Mouse (Mus musculus) frontal cortex, adult (tissue): ENCODE data around the gene Npas3.

Experiments used
- ATAC-seq: cut with Nextera tagmentation; 2 replicates; pipeline ENCODE4 v1.9.2; 2017; ENCODE audit warnings: mild to moderate bottlenecking, moderate library complexity, mixed read lengths; ENCODE audit not compliant: low TSS enrichment

Npas3 gene

DNA sequence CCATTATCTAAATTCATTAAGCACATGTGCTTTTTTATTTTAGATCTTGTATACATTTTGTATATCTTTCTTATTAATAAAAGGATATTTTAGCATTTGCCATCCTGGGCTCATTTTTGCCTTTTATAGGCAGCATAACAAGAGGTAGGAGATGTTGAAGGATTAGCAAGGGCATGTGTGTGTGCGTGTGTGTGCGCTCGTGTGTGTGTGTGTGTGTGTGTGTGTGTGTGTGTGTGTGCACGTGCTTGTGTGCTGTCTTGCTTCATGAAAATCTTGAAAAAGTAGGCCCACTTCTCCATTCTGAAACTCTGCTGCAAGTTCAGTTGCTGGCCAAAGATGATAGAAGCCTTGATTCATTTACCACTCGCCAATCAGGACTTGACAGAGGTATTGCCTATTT, 338.8 kb downstream of the Npas3 start:
- ATAC-seq: no peak

DNA sequence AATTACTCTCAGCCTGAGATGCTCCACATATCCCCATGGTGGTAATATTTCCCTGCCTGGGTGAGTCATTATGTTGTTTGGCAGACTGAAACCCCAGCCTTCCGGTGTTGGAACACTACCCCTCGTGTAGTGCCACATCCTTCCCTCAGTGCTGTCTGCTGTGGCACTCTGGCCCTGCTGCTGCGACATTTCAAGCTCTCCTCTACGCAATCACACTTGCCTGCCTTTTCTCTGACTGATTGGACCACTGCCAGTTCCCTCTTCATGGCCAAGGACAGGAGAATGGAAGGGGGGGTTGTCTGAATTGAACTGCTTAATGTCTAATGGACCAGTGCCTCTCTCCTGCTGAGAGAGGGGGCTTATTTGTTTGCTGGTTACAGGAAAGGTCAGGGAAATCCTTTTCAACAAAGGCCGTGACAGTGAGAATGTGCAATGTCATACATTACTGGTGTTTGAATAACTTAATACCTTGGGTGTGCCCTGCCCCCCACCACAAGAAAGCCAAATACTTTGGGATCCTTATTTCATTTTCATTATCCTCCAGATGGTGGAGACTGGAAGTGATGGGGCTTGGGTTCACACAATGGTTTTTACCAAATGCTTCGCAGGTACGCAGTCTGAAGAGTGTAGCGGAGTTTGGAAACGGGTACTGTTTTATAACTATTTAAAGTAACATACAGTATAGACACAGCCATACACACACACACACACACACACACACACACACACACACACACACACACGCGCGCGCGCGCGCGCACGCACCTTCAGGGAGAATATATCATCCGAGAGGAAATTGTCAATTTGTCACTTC, 339.4 kb downstream of the Npas3 start:
- peak; percentile 41; the same call in 1 of the 2 replicates for ATAC-seq

DNA sequence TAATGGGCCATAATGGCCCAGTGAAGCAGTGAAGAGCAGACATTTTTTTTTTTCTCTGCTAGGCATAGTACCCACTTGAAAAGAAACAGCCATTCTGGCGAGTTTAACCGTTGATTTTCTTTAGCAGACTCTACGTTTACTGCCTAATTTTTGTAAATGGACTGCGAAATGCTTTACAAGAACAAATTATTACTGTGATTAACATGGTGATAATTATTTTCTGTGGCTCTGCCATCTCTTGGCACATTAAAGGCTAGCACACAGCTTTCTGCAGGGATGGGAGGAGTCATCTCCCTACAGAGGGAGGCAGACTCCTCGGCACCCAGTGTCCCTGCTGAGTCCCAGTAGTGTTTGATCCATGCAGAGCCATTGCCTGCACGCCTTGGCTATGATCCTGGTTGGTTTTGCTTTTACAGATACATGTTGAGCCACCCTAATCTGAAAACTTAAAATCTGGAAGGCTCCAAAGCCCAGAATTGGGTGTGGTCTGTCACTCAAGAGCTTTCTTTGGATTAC, 341.0 kb downstream of the Npas3 start:
- ATAC-seq: no peak

DNA sequence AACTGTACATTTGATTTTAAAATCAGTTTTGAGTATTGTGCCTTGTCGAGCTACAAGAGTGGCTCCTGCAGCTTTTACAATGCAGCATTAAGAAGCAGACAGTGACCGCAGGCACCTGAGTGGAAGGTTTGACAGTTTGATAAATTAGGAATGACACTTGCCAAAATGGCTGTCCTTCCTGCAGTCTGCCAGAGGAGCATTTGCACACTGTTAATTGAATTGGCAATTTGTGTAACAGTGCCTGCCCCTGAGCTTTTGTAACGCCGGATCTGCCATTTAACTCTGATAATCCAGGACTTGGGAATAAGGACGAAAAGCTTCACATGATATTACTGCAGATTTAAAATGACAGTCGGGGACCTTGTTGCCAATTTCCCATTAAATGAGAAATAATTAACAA, 357.2 kb downstream of the Npas3 start:
- ATAC-seq: no peak

DNA sequence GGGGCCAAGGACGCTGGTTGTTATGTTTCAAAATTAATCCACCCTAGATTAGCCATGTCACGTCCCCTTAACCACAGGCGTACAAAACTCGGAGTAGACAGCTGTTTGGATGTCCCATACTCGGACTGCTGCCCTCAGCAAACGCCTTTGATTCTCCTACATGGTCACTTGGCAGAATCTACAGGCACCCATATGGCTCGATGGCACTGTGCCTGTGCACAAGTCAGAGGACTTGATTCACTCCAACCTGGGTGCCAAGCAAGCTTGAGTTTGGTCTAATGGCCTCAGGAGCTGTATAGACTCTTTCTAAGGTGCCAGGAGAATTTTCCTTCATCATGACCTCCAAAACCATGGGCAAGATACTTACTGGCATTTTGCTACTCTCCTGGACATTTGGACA, 363.6 kb downstream of the Npas3 start:
- no peak for ATAC-seq

DNA sequence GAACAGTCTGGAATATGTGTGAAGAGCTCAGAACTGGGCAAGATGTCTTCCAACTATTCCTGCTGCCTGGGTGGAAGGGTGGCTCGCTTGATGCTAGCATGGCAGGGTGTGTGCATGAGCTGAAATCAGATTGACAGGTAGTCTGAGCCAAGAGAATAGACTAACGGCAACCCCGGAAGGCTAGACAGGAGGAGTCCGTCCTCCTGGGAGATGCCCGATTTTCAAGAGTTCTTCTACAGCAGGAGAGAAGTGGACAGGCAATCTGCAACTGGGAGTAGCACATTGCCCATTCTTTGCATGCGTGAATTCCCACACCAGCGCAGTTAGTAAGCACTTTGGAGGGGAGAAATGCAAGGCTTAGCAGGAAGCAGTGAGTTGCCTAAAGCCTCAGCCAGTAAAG, 372.8 kb downstream of the Npas3 start:
- ATAC-seq: no peak

DNA sequence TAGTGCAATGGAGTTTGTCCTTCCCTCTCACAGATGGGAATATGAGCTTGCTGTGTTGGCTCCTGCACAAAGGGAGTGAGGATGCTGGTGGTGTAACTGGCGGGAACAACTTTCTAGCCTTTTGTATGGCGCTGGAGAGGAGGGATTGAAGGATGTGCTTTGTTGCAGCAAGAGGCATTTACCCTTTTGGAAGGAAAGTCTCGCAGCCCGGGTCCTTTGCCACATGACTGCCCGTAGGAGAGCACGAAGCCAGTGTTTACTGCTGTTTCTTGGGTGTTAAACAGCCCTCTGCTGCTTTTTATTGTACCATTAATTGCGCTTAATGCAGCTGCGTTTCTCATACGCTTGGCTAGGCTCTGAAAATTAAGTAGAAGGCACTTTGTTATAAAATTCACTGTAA, 375.3 kb downstream of the Npas3 start:
- no peak for ATAC-seq

DNA sequence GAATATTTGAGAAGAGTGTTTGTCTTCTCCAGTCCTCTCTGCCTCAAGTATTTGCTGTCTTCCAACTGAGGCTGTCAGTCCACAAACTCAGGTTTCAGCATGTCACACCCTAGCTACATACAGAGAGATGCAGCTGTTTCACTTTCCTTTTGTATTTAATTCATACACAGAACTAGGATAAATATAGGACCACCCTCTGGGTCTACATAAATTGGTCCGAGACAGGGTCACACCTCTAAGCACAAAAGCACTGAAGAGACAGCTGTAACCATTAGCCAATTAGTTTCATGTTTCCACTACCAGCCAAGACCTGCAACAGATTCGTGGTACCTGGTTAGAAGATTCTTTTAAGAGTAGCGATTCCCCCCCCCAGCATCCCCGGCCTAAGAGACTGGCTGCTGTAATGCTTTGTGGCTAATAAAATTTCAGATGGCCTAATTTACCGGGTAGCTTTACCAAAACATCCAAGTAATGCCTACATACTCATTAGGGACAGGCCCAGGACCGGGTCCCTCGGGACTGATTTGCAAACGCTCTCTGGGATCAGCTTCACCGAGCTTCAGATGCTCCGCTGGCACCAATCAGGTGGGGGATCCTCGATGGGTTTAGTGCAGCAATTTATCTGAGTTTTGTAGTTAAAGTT, 376.0 kb downstream of the Npas3 start:
- ATAC-seq: no peak

DNA sequence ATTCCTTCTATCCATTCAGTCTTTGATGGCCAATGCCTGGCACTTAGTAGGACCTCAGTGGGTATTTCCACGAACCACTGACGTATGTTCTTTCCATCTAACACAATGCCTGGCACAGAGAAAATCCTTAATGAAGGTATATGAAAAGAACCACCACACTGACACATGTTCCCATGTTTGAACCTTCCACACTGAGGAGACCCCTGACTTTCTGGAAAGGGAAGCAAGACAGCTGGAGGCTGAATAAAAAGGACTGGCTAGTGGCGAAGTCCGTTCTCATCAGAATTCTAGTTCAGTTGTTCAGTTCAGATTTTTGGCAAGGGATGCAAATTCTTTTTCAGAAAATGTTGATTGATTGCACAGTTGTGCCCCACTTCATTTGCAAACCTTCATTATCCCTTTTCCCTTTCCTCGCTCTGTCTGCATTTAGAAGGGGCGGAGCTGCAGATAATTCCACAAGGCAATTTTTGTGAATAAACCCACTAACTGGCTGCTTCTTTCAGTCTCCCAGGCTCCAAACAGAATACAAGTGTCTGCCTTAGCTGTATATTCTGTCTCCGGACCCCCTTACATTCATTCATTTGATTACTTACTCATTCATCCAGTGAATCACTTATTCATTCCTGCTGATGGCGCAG, 381.1 kb downstream of the Npas3 start:
- ATAC-seq: no peak

DNA sequence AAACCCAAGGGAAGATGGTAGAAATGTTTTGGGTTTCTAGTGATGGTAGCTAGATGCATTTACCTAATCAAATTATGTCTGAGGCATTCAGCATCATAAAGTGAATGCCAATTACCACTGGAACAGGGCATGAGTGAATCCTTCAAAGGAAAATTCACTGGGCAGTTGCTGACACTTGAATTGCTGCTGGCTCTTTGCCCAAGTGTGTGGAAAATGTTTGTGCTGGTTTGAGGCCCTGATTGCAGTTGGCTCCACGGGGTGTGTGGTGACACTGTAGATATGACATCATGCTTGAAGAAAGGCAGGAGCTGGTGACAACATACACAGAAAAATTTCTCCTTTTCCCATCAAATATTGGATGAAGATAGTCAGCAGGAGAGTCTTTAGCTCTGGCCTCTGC, 382.1 kb downstream of the Npas3 start:
- no peak for ATAC-seq

DNA sequence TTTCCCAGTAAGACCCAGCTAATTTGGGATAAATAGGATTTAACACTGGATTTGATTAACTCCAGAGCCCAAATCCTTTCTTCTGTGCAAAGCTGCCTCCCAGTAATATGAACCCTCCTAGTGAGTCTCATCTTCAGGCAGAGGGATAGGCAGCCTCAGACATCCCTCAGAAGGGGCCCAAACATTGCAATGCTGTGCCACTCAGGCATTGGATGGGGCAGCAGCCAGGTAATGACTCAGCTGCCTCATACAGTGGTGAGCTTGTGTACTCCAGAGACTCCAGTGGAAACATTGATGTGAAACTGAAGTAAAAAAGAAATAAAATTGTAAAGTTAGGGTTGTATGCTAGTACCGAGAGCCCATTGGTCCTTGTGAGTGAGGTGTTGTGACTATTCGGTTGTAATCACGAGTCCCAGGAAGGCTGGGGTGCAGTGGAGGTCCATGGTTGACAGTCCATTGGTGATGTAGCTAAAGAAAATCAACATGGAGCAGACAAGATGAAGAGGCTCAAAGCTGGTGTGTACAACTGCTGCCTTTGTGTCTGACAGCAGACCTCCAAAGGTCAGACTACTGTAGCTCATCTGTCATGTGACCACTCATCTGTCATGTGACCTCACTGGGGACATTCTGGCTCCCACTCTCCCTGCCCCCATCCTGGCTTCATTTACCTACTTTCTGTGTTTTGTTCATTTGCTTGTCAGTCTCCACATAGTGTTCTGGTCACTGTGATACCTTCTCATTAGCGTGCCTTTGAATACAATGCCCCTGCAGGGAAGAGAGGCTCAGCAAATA, 383.0 kb downstream of the Npas3 start:
- no peak for ATAC-seq

DNA sequence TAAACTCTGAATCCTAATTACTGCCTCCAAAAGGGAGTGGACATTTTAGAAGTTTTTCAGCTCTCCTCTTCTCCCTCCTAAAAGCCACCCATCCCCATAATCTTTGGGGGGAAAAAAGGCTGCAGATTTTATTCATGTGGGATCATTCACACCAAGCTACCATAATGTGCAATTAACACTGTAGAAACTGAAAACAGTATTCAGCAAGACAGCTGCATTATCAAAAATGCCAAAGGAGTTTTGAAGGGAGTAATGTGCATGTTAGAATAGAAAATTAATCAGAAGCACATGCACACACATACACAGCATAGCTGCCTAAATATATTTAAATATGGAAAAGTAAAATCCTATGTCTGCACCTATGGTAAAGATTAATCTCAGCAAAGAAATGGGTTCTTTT, 390.1 kb downstream of the Npas3 start:
- no peak for ATAC-seq

DNA sequence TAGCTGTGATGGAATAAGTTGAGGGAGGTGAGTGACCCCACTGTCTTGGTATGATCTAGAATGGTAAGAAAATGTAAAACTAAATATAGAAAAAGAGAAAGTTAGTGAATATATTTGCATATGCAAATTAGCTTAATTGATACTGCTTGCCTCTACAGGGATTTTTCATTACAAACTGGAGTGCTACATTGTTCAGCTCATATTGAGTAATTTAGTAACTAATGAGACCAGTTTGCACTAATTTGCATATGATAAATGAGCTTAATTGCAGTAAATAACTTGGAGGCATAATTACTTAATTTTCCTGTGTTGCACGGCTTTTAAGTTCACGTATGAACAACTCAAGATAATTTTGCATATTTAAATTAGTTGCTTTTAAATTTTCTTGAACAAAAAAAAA, 398.8 kb downstream of the Npas3 start:
- ATAC-seq: no peak

DNA sequence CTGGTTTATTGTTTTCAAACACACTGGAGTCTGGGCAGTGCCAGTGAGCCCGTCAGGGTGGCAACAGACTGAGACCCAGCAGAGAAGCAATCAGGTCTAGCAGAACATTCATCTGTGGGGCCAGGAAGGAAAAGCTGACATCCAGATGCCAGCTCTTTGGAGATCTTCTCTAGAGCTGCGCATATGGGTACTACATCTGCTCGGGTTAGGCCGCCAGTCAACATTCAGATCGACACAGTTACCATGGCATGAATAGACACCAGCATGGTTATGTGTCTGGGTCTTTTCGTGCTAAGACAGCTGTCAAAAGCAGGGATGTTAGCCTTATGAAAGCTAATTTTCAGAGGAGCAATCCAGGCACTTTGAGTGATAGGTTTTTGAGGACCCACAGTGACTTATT, 407.8 kb downstream of the Npas3 start:
- no peak for ATAC-seq

DNA sequence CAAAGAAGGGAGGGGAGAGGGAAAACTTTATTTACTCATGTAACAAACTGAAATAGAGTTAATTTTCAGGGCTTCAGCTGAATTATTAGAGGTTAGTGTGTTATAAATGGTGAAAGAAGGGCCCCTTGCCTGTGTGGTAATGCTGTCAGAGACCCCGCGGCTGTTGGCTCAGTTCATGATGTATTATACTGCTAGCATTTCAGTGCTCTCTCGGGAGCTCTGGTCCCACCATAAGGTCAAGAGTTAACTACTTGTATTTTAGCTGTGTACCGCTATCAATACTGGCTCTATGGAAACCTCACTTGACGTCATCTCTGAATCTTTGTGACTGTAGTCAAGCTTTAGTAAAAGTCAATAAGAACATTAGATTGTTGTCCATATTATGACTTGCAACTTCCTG, 415.6 kb downstream of the Npas3 start:
- ATAC-seq: no peak

DNA sequence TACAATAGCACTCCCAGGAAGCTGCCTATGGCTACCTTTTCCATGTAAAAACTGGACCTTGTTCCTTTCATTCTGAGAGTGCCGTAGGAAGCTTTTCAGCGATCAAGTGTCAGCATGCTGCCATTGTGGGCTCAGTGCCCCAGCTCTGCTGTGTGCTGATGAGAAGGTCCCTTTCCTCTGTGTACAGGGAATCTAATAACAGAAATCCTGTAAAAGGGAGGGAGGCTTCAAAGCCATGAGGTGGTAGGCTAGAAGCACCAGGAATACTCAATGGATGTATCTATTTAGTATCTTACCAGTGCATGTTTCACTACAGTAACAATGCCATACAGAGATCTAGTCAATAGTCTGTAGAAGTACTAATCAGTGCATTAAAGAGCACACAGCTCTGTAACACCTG, 423.4 kb downstream of the Npas3 start:
- ATAC-seq: no peak

DNA sequence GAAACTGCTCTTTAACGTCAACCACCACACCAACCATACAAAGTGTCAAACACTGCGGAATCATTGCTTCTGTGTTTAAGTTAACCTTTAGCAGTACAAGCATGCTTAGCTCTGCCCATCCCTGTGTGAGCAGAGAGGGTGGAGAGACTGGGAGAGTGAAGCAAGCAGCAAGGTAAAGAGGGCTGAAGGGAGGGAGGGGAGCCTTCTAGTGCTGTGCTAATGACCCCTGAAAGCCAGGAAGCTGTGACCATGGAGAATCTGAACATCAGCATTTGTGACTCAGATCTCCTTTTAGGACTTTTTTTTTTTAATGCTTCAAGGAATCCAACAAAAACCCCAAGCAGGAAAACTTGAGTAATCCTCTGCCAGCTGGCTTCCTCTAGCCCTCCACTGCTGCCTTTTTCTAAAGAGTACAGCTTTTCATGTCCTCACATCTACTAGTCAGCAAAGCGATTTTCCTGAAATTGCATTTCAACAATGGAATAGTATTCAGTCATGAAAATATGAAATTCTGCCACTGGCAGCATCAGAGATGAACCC, 428.7 kb downstream of the Npas3 start:
- no peak for ATAC-seq

DNA sequence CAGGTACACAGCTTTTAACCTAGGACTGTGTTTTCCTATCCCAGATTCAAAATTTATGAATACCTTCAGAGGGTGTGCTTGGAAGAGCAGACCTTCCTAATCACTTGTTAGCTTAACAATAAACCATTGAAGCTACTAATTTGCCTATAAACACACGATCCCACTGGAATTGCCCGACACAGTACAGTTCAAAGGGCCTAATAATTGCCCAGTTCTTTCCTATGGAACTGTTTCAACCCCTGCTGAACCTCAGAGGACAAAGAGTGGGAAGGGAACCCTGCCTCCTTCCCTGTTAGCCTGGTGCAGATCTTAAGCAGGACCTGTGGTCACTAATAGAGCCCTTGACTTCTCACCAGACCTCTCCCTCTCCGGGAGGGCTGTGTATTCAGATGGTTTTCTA, 429.7 kb downstream of the Npas3 start:
- ATAC-seq: no peak

DNA sequence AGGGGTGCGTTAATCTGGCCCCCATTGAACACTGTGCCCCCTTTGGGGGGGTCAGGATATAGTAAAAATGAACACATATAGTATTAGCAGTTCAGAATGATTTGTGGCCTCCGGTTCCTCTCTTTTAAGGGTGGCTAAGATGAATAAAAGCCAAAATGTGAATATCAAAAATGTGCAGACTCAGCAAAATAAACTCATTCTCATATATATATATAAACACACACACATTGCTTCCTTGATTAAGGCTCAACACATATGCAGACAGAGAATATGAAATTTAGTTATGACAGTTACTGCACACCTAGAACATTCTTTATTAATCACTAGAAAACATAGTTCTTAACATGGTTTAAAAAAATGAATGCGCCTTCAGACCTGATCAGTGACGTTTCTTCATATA, 430.7 kb downstream of the Npas3 start:
- ATAC-seq: no peak

DNA sequence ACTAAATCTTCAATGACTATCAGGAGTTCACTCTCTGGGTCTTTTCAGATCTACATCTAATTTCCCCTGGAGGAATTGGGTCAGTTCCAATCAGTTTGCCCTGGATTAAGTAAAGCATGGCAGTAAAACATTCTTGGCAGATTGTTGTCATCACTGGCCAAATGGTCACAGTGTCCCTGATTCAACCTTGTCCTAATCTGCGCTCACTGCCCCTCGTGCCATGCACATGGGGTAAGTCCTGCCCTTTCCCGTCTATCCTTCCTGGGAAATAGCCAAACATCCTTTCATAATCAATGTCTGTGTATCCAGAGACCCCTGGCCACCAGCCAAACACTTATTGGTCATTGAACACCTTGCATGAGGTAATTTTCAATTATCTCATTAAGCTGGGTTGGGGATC, 432.0 kb downstream of the Npas3 start:
- no peak for ATAC-seq

DNA sequence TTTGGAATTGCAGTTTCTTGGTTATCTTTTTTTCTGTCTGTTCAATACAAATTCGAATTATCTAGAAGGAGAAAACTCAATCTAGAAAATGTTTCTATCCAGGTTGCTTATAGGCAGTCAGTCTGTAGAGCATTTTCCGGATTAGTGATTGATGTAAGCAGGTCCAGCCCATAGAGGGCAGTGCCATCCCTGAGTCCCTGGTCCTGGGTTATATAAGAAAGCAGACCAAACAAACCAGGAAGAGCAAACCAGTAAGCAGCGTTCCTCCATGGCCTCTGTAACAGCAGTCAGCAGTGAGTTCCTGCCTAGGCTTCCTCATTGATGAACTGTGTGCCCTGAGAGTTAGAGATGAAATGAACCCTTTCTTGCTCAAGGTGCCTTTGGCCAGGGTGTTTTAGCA, 433.6 kb downstream of the Npas3 start:
- 0 out of 2 replicates have a peak, but pooled peaks have one; percentile 50 for ATAC-seq

DNA sequence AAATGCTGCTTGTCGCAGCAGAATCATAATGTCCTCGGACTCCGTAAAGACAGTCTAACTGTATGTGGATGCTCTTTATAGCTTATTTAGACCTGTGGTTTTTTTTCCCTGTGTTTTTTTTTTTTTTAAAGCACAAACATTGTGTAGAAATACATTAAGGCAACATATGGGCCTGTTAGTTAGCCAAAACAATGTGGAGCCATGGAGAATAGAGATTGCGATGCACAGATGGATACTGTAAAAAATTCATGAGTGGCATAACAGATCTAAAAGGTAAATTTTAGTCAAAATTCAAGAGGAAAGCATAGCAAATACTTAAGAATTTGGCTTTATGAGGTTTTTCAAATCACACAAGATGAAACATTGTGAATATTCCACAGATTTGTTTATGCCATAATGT, 444.0 kb downstream of the Npas3 start:
- no peak for ATAC-seq
